Mouse (Mus musculus): ENCODE data around the gene Prkce. TPM values are rescaled to one million over a fixed set of nuclear protein-coding genes. Genes with fewer than 3 reads are reported as not detected.
A peak's percentile ranks its signal among the peaks of the same experiment; 100 is the strongest.

The Prkce gene
- polyA plus RNA-seq (2015; fragmentation: Nextera tagmentation; extraction: Ambion mirVana) = 35.7 and 36.4 TPM in 2 replicates

- Histone ChIP-seq H3K36me3 (ENCODE audit: control insufficient read depth, insufficient read depth, low read length) (no peaks in the 10 kb centered on the region), H3K4me3 (ENCODE audit: low read length) (peak within 1 kb of the TSS; percentile 77), H3K27me3 (replicated peaks; ENCODE audit: control insufficient read depth, insufficient read depth, low read length) (peaks cover 5% of the 10 kb centered on the region; the same call in 1 of the 2 replicates), H3K27ac (ENCODE audit: low read depth, low read length) (peak within 1 kb of the TSS; percentile 95), H3K9me3 (ENCODE audit: control insufficient read depth, low read length) (no peaks in the 10 kb centered on the region), H3K9ac (ENCODE audit: low read depth, low read length) (peak within 1 kb of the TSS; percentile 90), H3K4me2 (ENCODE audit: low read length) (peak within 1 kb of the TSS; percentile 84), H3K4me1 (ENCODE audit: control insufficient read depth, insufficient read depth, low read depth, low read length) (peaks cover 20% of the 10 kb centered on the region)
- peak; percentile 77 for ATAC-seq
- under 1% methylated on average over 76 of the region's 115 CpGs for WGBS
Observed at GRCm38 (mm10) chr17:86167320-86168230, at the start of gene Prkce. Prkce (plus strand) TSS chr17:86167785.

GRCm38 (mm10) chr17:86123146-86123545 lies 44.4 kb upstream of the Prkce start:
- no peak for ATAC-seq
- Histone ChIP-seq H3K4me2 (ENCODE audit: low read length) (no peak overlapping the region), H3K36me3 (ENCODE audit: control insufficient read depth, insufficient read depth, low read length) (0 out of 2 replicates have a peak, but pooled peaks cover 2% of the 10 kb centered on the region), H3K27ac (ENCODE audit: low read depth, low read length) (no peak overlapping the region), H3K4me1 (ENCODE audit: control insufficient read depth, insufficient read depth, low read depth, low read length) (no peaks in the 10 kb centered on the region), H3K4me3 (ENCODE audit: low read length) (no peak overlapping the region), H3K9me3 (ENCODE audit: control insufficient read depth, low read length) (no peaks in the 10 kb centered on the region), H3K27me3 (replicated peaks; ENCODE audit: control insufficient read depth, insufficient read depth, low read length) (no peaks in the 10 kb centered on the region), H3K9ac (ENCODE audit: low read depth, low read length) (no peak overlapping the region)
- 91% methylated on average over 3 of the region's 3 CpGs for WGBS

GRCm38 (mm10) chr17:86125908-86126307 lies 41.7 kb upstream of the Prkce start:
- ATAC-seq = no peak

GRCm38 (mm10) chr17:86128198-86128597 lies 39.4 kb upstream of the Prkce start:
- no peaks in the 10 kb centered on the region; the same call in 1 of the 2 replicates for H3K36me3 ChIP-seq (ENCODE audit: control insufficient read depth, insufficient read depth, low read length)
- no peaks in the 10 kb centered on the region for H3K9me3 ChIP-seq (ENCODE audit: control insufficient read depth, low read length)
- H3K4me2 ChIP-seq (ENCODE audit: low read length) = no peak overlapping the region
- H3K9ac ChIP-seq (ENCODE audit: low read depth, low read length) = no peak overlapping the region
- H3K27me3 ChIP-seq (replicated peaks; ENCODE audit: control insufficient read depth, insufficient read depth, low read length) = no peaks in the 10 kb centered on the region
- no peak for ATAC-seq
- H3K4me1 ChIP-seq (ENCODE audit: control insufficient read depth, insufficient read depth, low read depth, low read length) = no peaks in the 10 kb centered on the region
- no peak overlapping the region for H3K27ac ChIP-seq (ENCODE audit: low read depth, low read length)
- no peak overlapping the region for H3K4me3 ChIP-seq (ENCODE audit: low read length)
- WGBS = 91% methylated on average over 5 of the region's 5 CpGs

More at GRCm38 (mm10) chr17:86125908-86126307, 41.7 kb upstream of the Prkce start:
- no peak overlapping the region for H3K4me2 ChIP-seq (ENCODE audit: low read length)
- WGBS = 85% methylated on average over 5 of the region's 5 CpGs
- no peak overlapping the region for H3K4me3 ChIP-seq (ENCODE audit: low read length)
- no peaks in the 10 kb centered on the region for H3K4me1 ChIP-seq (ENCODE audit: control insufficient read depth, insufficient read depth, low read depth, low read length)
- H3K9ac ChIP-seq (ENCODE audit: low read depth, low read length) = no peak overlapping the region
- no peaks in the 10 kb centered on the region for H3K27me3 ChIP-seq (replicated peaks; ENCODE audit: control insufficient read depth, insufficient read depth, low read length)
- H3K9me3 ChIP-seq (ENCODE audit: control insufficient read depth, low read length) = no peaks in the 10 kb centered on the region
- H3K27ac ChIP-seq (ENCODE audit: low read depth, low read length) = no peak overlapping the region
- H3K36me3 ChIP-seq (ENCODE audit: control insufficient read depth, insufficient read depth, low read length) = no peaks in the 10 kb centered on the region; the same call in 1 of the 2 replicates

- 81% methylated on average over 5 of the region's 5 CpGs for WGBS
- Histone ChIP-seq H3K4me2 (ENCODE audit: low read length) (no peak overlapping the region), H3K9me3 (ENCODE audit: control insufficient read depth, low read length) (no peaks in the 10 kb centered on the region), H3K36me3 (ENCODE audit: control insufficient read depth, insufficient read depth, low read length) (peaks cover 13% of the 10 kb centered on the region), H3K27me3 (replicated peaks; ENCODE audit: control insufficient read depth, insufficient read depth, low read length) (no peaks in the 10 kb centered on the region), H3K4me3 (ENCODE audit: low read length) (no peak overlapping the region), H3K9ac (ENCODE audit: low read depth, low read length) (no peak overlapping the region), H3K4me1 (ENCODE audit: control insufficient read depth, insufficient read depth, low read depth, low read length) (no peaks in the 10 kb centered on the region), H3K27ac (ENCODE audit: low read depth, low read length) (no peak overlapping the region)
- ATAC-seq = no peak
Observed at GRCm38 (mm10) chr17:86132534-86132933, 35.1 kb upstream of the Prkce start.

GRCm38 (mm10) chr17:86134461-86134860 lies 33.1 kb upstream of the Prkce start:
- Histone ChIP-seq H3K4me2 (ENCODE audit: low read length) (no peak overlapping the region), H3K27me3 (replicated peaks; ENCODE audit: control insufficient read depth, insufficient read depth, low read length) (no peaks in the 10 kb centered on the region), H3K36me3 (ENCODE audit: control insufficient read depth, insufficient read depth, low read length) (peaks cover 22% of the 10 kb centered on the region), H3K4me3 (ENCODE audit: low read length) (no peak overlapping the region), H3K27ac (ENCODE audit: low read depth, low read length) (no peak overlapping the region), H3K9me3 (ENCODE audit: control insufficient read depth, low read length) (no peaks in the 10 kb centered on the region), H3K4me1 (ENCODE audit: control insufficient read depth, insufficient read depth, low read depth, low read length) (no peaks in the 10 kb centered on the region), H3K9ac (ENCODE audit: low read depth, low read length) (no peak overlapping the region)
- no peak for ATAC-seq
- WGBS = 87% methylated on average over 6 of the region's 6 CpGs

GRCm38 (mm10) chr17:86135835-86136234 lies 31.8 kb upstream of the Prkce start:
- no peaks in the 10 kb centered on the region for H3K9me3 ChIP-seq (ENCODE audit: control insufficient read depth, low read length)
- no peak overlapping the region for H3K4me3 ChIP-seq (ENCODE audit: low read length)
- ATAC-seq = no peak
- no peaks in the 10 kb centered on the region for H3K4me1 ChIP-seq (ENCODE audit: control insufficient read depth, insufficient read depth, low read depth, low read length)
- H3K4me2 ChIP-seq (ENCODE audit: low read length) = no peak overlapping the region
- no peaks in the 10 kb centered on the region for H3K27me3 ChIP-seq (replicated peaks; ENCODE audit: control insufficient read depth, insufficient read depth, low read length)
- no peak overlapping the region for H3K27ac ChIP-seq (ENCODE audit: low read depth, low read length)
- no peak overlapping the region for H3K9ac ChIP-seq (ENCODE audit: low read depth, low read length)
- WGBS = 78% methylated on average over 10 of the region's 10 CpGs
- peaks cover 22% of the 10 kb centered on the region for H3K36me3 ChIP-seq (ENCODE audit: control insufficient read depth, insufficient read depth, low read length)

GRCm38 (mm10) chr17:86144537-86145078 lies 23.0 kb upstream of the Prkce start:
- under 1% methylated on average over 33 of the region's 33 CpGs for WGBS
- Histone ChIP-seq H3K27ac (ENCODE audit: low read depth, low read length) (peak overlapping the region; percentile 30; the same call in 1 of the 2 replicates), H3K4me3 (ENCODE audit: low read length) (peak overlapping the region; percentile 60), H3K4me1 (ENCODE audit: control insufficient read depth, insufficient read depth, low read depth, low read length) (peaks cover 13% of the 10 kb centered on the region), H3K9ac (ENCODE audit: low read depth, low read length) (peak overlapping the region; percentile 63), H3K36me3 (ENCODE audit: control insufficient read depth, insufficient read depth, low read length) (no peaks in the 10 kb centered on the region), H3K9me3 (ENCODE audit: control insufficient read depth, low read length) (no peaks in the 10 kb centered on the region), H3K27me3 (replicated peaks; ENCODE audit: control insufficient read depth, insufficient read depth, low read length) (no peaks in the 10 kb centered on the region), H3K4me2 (ENCODE audit: low read length) (peak overlapping the region; percentile 93)
- ATAC-seq = peak; percentile 88
